Mouse (Mus musculus): ENCODE data around the gene Dop1b. TPM values are rescaled to one million over a fixed set of nuclear protein-coding genes. Genes with fewer than 3 reads are reported as not detected.

Gene Dop1b
- total and polyA plus RNA-seq, 2 experiments from 2014 or later: 26.8 to 74.8 TPM

GRCm38 (mm10) chr16:93739251-93739650 is 27.5 kb downstream of the Dop1b start:
- Histone ChIP-seq H3K9me3 (ENCODE audit: low read length) (no peaks in the 10 kb centered on the region), H3K4me3 (ENCODE audit: low read length) (no peak overlapping the region), H3K27me3 (ENCODE audit: insufficient read depth, low read length) (no peaks in the 10 kb centered on the region), H3K27ac (no peak overlapping the region), H3K4me2 (ENCODE audit: low read depth, low read length) (no peak overlapping the region), H3K9ac (replicated peaks; ENCODE audit: low read length) (no peak overlapping the region), H3K36me3 (ENCODE audit: insufficient read depth, low read length) (peaks cover 36% of the 10 kb centered on the region), H3K4me1 (ENCODE audit: insufficient read depth, low read length) (no peaks in the 10 kb centered on the region)
- WGBS: 83% methylated on average over 11 of the region's 11 CpGs
- no peak for TF ChIP-seq CTCF (IDR thresholded peaks at IDR 0.05; ENCODE audit: low read depth)
- DNase-seq (ENCODE audit: low spot score) (no peak), ATAC-seq (no peak)

- Histone ChIP-seq H3K4me3 (ENCODE audit: low read length) (no peak overlapping the region), H3K9ac (replicated peaks; ENCODE audit: low read length) (no peak overlapping the region), H3K27me3 (ENCODE audit: insufficient read depth, low read length) (no peaks in the 10 kb centered on the region), H3K36me3 (ENCODE audit: insufficient read depth, low read length) (peaks cover 28% of the 10 kb centered on the region), H3K4me1 (ENCODE audit: insufficient read depth, low read length) (no peaks in the 10 kb centered on the region), H3K4me2 (ENCODE audit: low read depth, low read length) (no peak overlapping the region), H3K27ac (peak overlapping the region; percentile 1; the same call in 1 of the 2 replicates), H3K9me3 (ENCODE audit: low read length) (no peaks in the 10 kb centered on the region)
- no peak for TF ChIP-seq CTCF (IDR thresholded peaks at IDR 0.05; ENCODE audit: low read depth)
- WGBS: 56% methylated on average over 1 of the region's 1 CpGs
- ATAC-seq (no peak), DNase-seq (ENCODE audit: low spot score) (no peak)
These were observed 31.2 kb downstream of the Dop1b start for GRCm38 (mm10) chr16:93742903-93743302.

GRCm38 (mm10) chr16:93744049-93744490 is 32.4 kb downstream of the Dop1b start:
- Histone ChIP-seq H3K27ac (no peak overlapping the region), H3K36me3 (ENCODE audit: insufficient read depth, low read length) (peaks cover 21% of the 10 kb centered on the region), H3K27me3 (ENCODE audit: insufficient read depth, low read length) (no peaks in the 10 kb centered on the region), H3K4me3 (ENCODE audit: low read length) (no peak overlapping the region), H3K9ac (replicated peaks; ENCODE audit: low read length) (no peak overlapping the region), H3K4me1 (ENCODE audit: insufficient read depth, low read length) (no peaks in the 10 kb centered on the region), H3K9me3 (ENCODE audit: low read length) (no peaks in the 10 kb centered on the region), H3K4me2 (ENCODE audit: low read depth, low read length) (no peak overlapping the region)
- no peak for DNase-seq (ENCODE audit: low spot score)
- peak; percentile 24; the same call in 1 of the 2 replicates for TF ChIP-seq CTCF (IDR thresholded peaks at IDR 0.05; ENCODE audit: low read depth)
- no peak for ATAC-seq
- WGBS: 64% methylated on average over 5 of the region's 5 CpGs

GRCm38 (mm10) chr16:93744804-93745340 is 33.2 kb downstream of the Dop1b start:
- peaks cover 13% of the 10 kb centered on the region for H3K36me3 ChIP-seq (ENCODE audit: insufficient read depth, low read length)
- no peak for ATAC-seq
- no peak overlapping the region for H3K27ac ChIP-seq
- no peaks in the 10 kb centered on the region for H3K4me1 ChIP-seq (ENCODE audit: insufficient read depth, low read length)
- H3K9me3 ChIP-seq (ENCODE audit: low read length): no peaks in the 10 kb centered on the region
- no peak overlapping the region for H3K4me3 ChIP-seq (ENCODE audit: low read length)
- no peak for TF ChIP-seq CTCF (IDR thresholded peaks at IDR 0.05; ENCODE audit: low read depth)
- WGBS: 78% methylated on average over 10 of the region's 10 CpGs
- no peak overlapping the region for H3K4me2 ChIP-seq (ENCODE audit: low read depth, low read length)
- no peak for DNase-seq (ENCODE audit: low spot score)
- H3K9ac ChIP-seq (replicated peaks; ENCODE audit: low read length): no peak overlapping the region
- H3K27me3 ChIP-seq (ENCODE audit: insufficient read depth, low read length): no peaks in the 10 kb centered on the region

- 63% methylated on average over 8 of the region's 8 CpGs for WGBS
These were observed 34.7 kb downstream of the Dop1b start for GRCm38 (mm10) chr16:93746397-93746796.

GRCm38 (mm10) chr16:93746957-93747356 is 35.3 kb downstream of the Dop1b start:
- 95% methylated on average over 4 of the region's 4 CpGs for WGBS
- H3K4me2 ChIP-seq (ENCODE audit: low read depth, low read length): no peak overlapping the region
- H3K4me3 ChIP-seq (ENCODE audit: low read length): no peak overlapping the region
- ATAC-seq (no peak), DNase-seq (ENCODE audit: low spot score) (peak; percentile 30)
- no peaks in the 10 kb centered on the region for H3K9me3 ChIP-seq (ENCODE audit: low read length)
- no peaks in the 10 kb centered on the region for H3K27me3 ChIP-seq (ENCODE audit: insufficient read depth, low read length)
- H3K9ac ChIP-seq (replicated peaks; ENCODE audit: low read length): no peak overlapping the region
- H3K36me3 ChIP-seq (ENCODE audit: insufficient read depth, low read length): no peaks in the 10 kb centered on the region
- no peak overlapping the region for H3K27ac ChIP-seq
- H3K4me1 ChIP-seq (ENCODE audit: insufficient read depth, low read length): no peaks in the 10 kb centered on the region
- peak; percentile 50 for TF ChIP-seq CTCF (IDR thresholded peaks at IDR 0.05; ENCODE audit: low read depth)

More at GRCm38 (mm10) chr16:93746397-93746796, 34.7 kb downstream of the Dop1b start:
- Histone ChIP-seq H3K27ac (no peak overlapping the region), H3K4me3 (ENCODE audit: low read length) (no peak overlapping the region), H3K4me1 (ENCODE audit: insufficient read depth, low read length) (no peaks in the 10 kb centered on the region), H3K27me3 (ENCODE audit: insufficient read depth, low read length) (no peaks in the 10 kb centered on the region), H3K36me3 (ENCODE audit: insufficient read depth, low read length) (peaks cover under 1% of the 10 kb centered on the region; the same call in 1 of the 2 replicates), H3K9me3 (ENCODE audit: low read length) (no peaks in the 10 kb centered on the region), H3K9ac (replicated peaks; ENCODE audit: low read length) (no peak overlapping the region), H3K4me2 (ENCODE audit: low read depth, low read length) (no peak overlapping the region)
- no peak for DNase-seq (ENCODE audit: low spot score)
- no peak for ATAC-seq
- TF ChIP-seq CTCF (IDR thresholded peaks at IDR 0.05; ENCODE audit: low read depth): no peak

- Histone ChIP-seq H3K36me3 (ENCODE audit: insufficient read depth, low read length) (no peaks in the 10 kb centered on the region), H3K27ac (no peak overlapping the region), H3K4me3 (ENCODE audit: low read length) (no peak overlapping the region), H3K4me1 (ENCODE audit: insufficient read depth, low read length) (no peaks in the 10 kb centered on the region), H3K9me3 (ENCODE audit: low read length) (no peaks in the 10 kb centered on the region), H3K27me3 (ENCODE audit: insufficient read depth, low read length) (no peaks in the 10 kb centered on the region), H3K9ac (replicated peaks; ENCODE audit: low read length) (no peak overlapping the region), H3K4me2 (ENCODE audit: low read depth, low read length) (no peak overlapping the region)
- no peak for TF ChIP-seq CTCF (IDR thresholded peaks at IDR 0.05; ENCODE audit: low read depth)
- ATAC-seq (no peak; the same call in 1 of the 2 replicates), DNase-seq (ENCODE audit: low spot score) (no peak)
- WGBS: 78% methylated on average over 6 of the region's 6 CpGs
These were observed 35.7 kb downstream of the Dop1b start for GRCm38 (mm10) chr16:93747421-93747820.

Data from hindbrain, postnatal 0 days (tissue).